Mouse (Mus musculus) olfactory bulb, adult 2 months (tissue): Measurements from ENCODE around the gene Gm3558. TPM values are rescaled to one million over a fixed set of nuclear protein-coding genes. Genes with fewer than 3 reads are reported as not detected.
"Not testable (repeated sequence)": the region's sequence is repeated elsewhere in the genome, so short reads cannot be mapped to it uniquely, and the experiment has no call there.

Experiments used
- H3K27ac ChIP-seq: fragments of 200-500 bp; 2 replicates; pipeline ENCODE4 v1.5.1; 2012; ENCODE audit warnings: low read depth, low read length; ENCODE audit not compliant: insufficient read depth
- H3K4me1 ChIP-seq: fragments of 200-500 bp; 2 replicates; pipeline ENCODE4 v1.6.1; 2012; ENCODE audit warnings: low read length; ENCODE audit not compliant: control insufficient read depth, insufficient read depth
- H3K4me3 ChIP-seq: fragments of 200-500 bp; 2 replicates; pipeline ENCODE4 v1.5.1; 2012; ENCODE audit warnings: mild to moderate bottlenecking, low read depth, low read length, moderate library complexity; ENCODE audit not compliant: insufficient read depth
- WGBS: fragments of 180-500 bp; shearing (Covaris S2); methylation state at CpG from one replicate; pipeline ENCODE4 v1.1.7; 2018; 5-methylcytosine and 5-hydroxymethylcytosine counted together
- polyA plus RNA-seq: library from polyadenylated mRNA; stranded (reverse); fragments of >200 nt; gene quantifications from 2 replicates; pipeline ENCODE4 v1.2.4, GENCODE M21; 2012; ENCODE audit warnings: low replicate concordance; ENCODE audit not compliant: missing spikeins, insufficient read depth, insufficient read length

The Gm3558 gene
- not detected in 2 replicates for polyA plus RNA-seq

- H3K27ac ChIP-seq, H3K4me1 ChIP-seq: not testable (repeated sequence)
- peak within 1 kb of the TSS; percentile 47 for H3K4me3 ChIP-seq
- WGBS = 0% methylated on average over 1 of the region's 34 CpGs
Measured at GRCm38 (mm10) chr14:7568382-7568781, at the start of gene Gm3558. TSS of gene Gm3558 (minus strand) at chr14:7568566.

- not testable (repeated sequence) for H3K4me3 ChIP-seq, H3K4me1 ChIP-seq, H3K27ac ChIP-seq
- WGBS = no CpG with 5 or more reads among the region's 2 CpGs
Measured at GRCm38 (mm10) chr14:7595492-7595891, 27.1 kb upstream of the Gm3558 start, which contains the start of gene Gm10338. TSS of gene Gm10338 (minus strand) at chr14:7595592.

DNA sequence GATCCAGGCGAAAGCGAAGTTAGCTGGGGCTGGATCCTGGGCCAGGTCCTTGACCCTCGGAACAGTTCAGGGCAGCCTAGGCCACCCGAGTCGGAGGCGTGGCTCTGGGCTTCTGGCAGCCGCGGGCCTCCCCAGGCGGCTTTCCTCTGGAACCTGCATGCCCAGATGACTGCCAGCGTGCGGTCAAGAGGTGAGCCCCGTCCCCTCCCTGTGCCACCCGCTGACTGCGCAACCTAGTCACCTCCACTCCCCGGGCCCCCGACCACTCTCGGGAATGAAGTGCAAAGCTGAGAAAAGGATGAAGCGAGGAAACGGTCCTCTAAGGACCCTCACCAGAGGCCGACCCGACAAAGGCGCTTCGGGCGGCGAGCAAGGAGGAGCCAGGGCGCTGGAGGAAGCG is 476 bp downstream of the Gm3558 start:
- peak overlapping the region; percentile 47 for H3K4me3 ChIP-seq
- WGBS = under 1% methylated on average over 18 of the region's 27 CpGs
- not testable (repeated sequence) for H3K4me1 ChIP-seq, H3K27ac ChIP-seq

DNA sequence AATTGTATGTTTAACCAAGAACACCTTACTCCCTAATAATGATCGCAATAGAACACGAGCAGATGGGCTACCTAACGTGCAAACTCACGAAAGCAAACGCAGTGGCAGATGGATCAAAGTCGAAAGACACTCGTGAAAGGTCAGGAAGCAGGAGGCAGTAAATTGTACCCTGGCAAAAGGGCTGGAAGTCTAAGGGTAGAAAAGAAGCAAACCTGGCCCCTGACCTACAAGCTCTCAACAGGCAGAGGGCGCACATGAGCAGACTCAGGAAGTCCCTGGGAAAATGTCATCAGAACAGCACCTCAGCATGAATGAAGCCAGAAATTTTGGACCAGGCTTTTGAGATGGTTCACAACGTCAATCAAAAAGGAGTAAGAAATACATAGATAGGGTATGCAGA is 1.1 kb downstream of the Gm3558 start:
- not testable (repeated sequence) for H3K27ac ChIP-seq, H3K4me1 ChIP-seq, H3K4me3 ChIP-seq
- WGBS = 6% methylated on average over 7 of the region's 9 CpGs

Other genes with a start within 250 kb of the Gm3558 start
- not detected in 2 replicates for gene Gm5797, start 236.2 kb downstream of the Gm3558 start, polyA plus RNA-seq
- gene Gm8374, start 203.4 kb downstream of the Gm3558 start, polyA plus RNA-seq = not detected in 2 replicates
- not detected in 2 replicates for gene Gm3755, start 117.6 kb downstream of the Gm3558 start, polyA plus RNA-seq
- gene Gm3752, start 84.8 kb downstream of the Gm3558 start, polyA plus RNA-seq = not detected in 2 replicates
- gene Gm10338, start 27.0 kb upstream of the Gm3558 start, polyA plus RNA-seq = not detected in 2 replicates
- gene Gm10128, start 75.4 kb upstream of the Gm3558 start, polyA plus RNA-seq = not detected in 2 replicates
- not detected in 2 replicates for gene Gm26661, start 223.0 kb upstream of the Gm3558 start, polyA plus RNA-seq
- not detected in 2 replicates for gene Flnb, start 249.4 kb upstream of the Gm3558 start, polyA plus RNA-seq